Mouse (Mus musculus) liver, embryonic 14.5 days (tissue): ENCODE data around the gene Pax8. TPM values are rescaled to one million over a fixed set of nuclear protein-coding genes. Genes with fewer than 3 reads are reported as not detected.

ENCODE experiments used
- ATAC-seq: fragments of 200-750 bp; cut with Nextera tagmentation; 2 replicates; pipeline ENCODE4 v1.8.0; 2017; ENCODE audit warnings: moderate number of reproducible peaks, mild to moderate bottlenecking, moderate library complexity; ENCODE audit not compliant: insufficient read depth
- DNase-seq, 3 experiments: peaks; one replicate each; pipeline ENCODE4 v3.0.0-alpha.2; 2012 to 2013; ENCODE audit warnings: low read depth in 3 of 3, low spot score in 3 of 3
- H3K27ac ChIP-seq: fragments of 300-500 bp; sonication (generic); 2 replicates; pipeline ENCODE4 v1.5.1; 2014; ENCODE audit warnings: moderate library complexity, mild to moderate bottlenecking, control low read depth, inconsistent platforms
- H3K27me3 ChIP-seq: fragments of 300-500 bp; sonication (generic); 2 replicates; pipeline ENCODE4 v1.6.1; 2014; ENCODE audit warnings: mild to moderate bottlenecking, low read length, moderate library complexity; ENCODE audit not compliant: control insufficient read depth, insufficient read depth
- H3K36me3 ChIP-seq: fragments of 300-500 bp; sonication (generic); replicated peaks from 2 replicates; pipeline ENCODE4 v1.6.1; 2014; ENCODE audit warnings: low read depth; ENCODE audit not compliant: control insufficient read depth, insufficient read depth
- H3K4me1 ChIP-seq, 2 experiments: fragments of 200-500 bp in 1 of 2; fragments of 300-500 bp in 1 of 2; sonication (generic) in 1 of 2; replicated peaks; 2 replicates each; pipeline ENCODE4 v1.6.1; 2012 to 2014; ENCODE audit warnings: antibody characterized with exemption in 1 of 2, inconsistent platforms in 1 of 2, low read length in 1 of 2; ENCODE audit not compliant: control insufficient read depth in 2 of 2, insufficient read depth in 2 of 2
- H3K4me2 ChIP-seq: fragments of 300-500 bp; sonication (generic); 2 replicates; pipeline ENCODE4 v1.6.1; 2014; ENCODE audit warnings: low read depth, mild to moderate bottlenecking, control low read depth, moderate library complexity
- H3K4me3 ChIP-seq, 2 experiments: fragments of 200-500 bp in 1 of 2; fragments of 300-500 bp in 1 of 2; sonication (generic) in 1 of 2; 2 replicates each; pipeline ENCODE4 v1.5.1; 2012 to 2014; ENCODE audit warnings: low read depth in 2 of 2, low read length in 2 of 2, mild to moderate bottlenecking in 2 of 2, control low read depth in 1 of 2, inconsistent platforms in 1 of 2, moderate library complexity in 1 of 2; ENCODE audit not compliant: insufficient read depth in 1 of 2
- H3K9ac ChIP-seq: fragments of 300-500 bp; sonication (generic); replicated peaks from 2 replicates; pipeline ENCODE4 v1.6.1; 2014; ENCODE audit warnings: mild to moderate bottlenecking, control low read depth, moderate library complexity
- H3K9me3 ChIP-seq: fragments of 300-500 bp; sonication (generic); 2 replicates; pipeline ENCODE4 v1.6.1; 2016; ENCODE audit warnings: low read length, mixed read lengths; ENCODE audit not compliant: control insufficient read depth
- CTCF ChIP-seq: IDR thresholded peaks from 2 replicates; pipeline ENCODE4 v1.5.1; 2016; ENCODE audit warnings: antibody characterized with exemption, low read depth, control low read depth
- EP300 ChIP-seq: IDR thresholded peaks from 2 replicates; pipeline ENCODE4 v1.6.1; 2016; ENCODE audit warnings: antibody characterized with exemption, low read depth
- WGBS: fragments of 180-500 bp; shearing (Covaris S2); extraction: QIAGEN DNeasy Blood & Tissue Kit; methylation state at CpG from one replicate; pipeline ENCODE4 v1.1.7; 2014; ENCODE audit not compliant: insufficient replicate concordance; 5-methylcytosine and 5-hydroxymethylcytosine counted together
- polyA plus RNA-seq, 2 experiments: library from polyadenylated mRNA; depleted of rRNA in 1 of 2; stranded (reverse) in 1 of 2; unstranded in 1 of 2; fragments of >200 nt; fragmentation: Nextera tagmentation in 1 of 2; extraction: Ambion mirVana in 1 of 2; gene quantifications; 2 replicates each; pipeline versions ENCODE4 v1.2.1 to v1.2.3; 2012 to 2014

Pax8 gene
- polyA plus RNA-seq, 2 experiments: 0.03 TPM; not detected in 1

- no peak for ATAC-seq
- TF ChIP-seq CTCF (no peak), EP300 (no peak)
Observed at GRCm38 (mm10) chr2:24473641-24474511, 1.5 kb downstream of the Pax8 start.

DNA sequence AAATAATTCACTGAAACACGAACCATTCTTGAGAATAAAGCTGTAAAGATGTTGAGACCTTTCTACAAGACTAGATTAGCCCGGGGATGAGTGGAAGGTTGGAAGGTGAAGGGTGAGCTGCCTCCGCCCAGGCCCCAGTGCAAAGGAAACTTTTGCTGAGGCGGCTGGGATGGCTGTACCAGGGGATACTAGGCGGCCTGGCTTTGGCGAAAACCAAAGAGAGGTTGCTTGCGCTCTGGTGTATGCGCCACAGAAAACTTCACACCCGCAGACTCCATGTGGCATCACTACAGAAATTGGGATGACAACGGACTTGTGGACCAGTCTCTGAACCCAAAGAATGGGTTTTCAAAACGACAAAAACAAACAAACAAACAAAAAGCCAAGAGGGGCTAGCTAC lies 2.7 kb downstream of the Pax8 start:
- peaks cover 53% of the 10 kb centered on the region for H3K27me3 ChIP-seq
- TF ChIP-seq CTCF: no peak

More at GRCm38 (mm10) chr2:24473641-24474511, 1.5 kb downstream of the Pax8 start:
- no peak overlapping the region for H3K27ac ChIP-seq
- H3K36me3 ChIP-seq: no peaks in the 10 kb centered on the region
- no peaks in the 10 kb centered on the region for H3K9me3 ChIP-seq
- peaks cover 53% of the 10 kb centered on the region for H3K27me3 ChIP-seq
- no peak overlapping the region for H3K4me2 ChIP-seq
- 0 out of 4 replicates have a peak, but pooled peaks cover 0 to 4% of the 10 kb centered on the region in 2 experiments for H3K4me1 ChIP-seq
- no peak for DNase-seq
- H3K9ac ChIP-seq: no peak overlapping the region
- no peak overlapping the region for H3K4me3 ChIP-seq
- WGBS: 1% methylated on average over 56 of the region's 56 CpGs

DNA sequence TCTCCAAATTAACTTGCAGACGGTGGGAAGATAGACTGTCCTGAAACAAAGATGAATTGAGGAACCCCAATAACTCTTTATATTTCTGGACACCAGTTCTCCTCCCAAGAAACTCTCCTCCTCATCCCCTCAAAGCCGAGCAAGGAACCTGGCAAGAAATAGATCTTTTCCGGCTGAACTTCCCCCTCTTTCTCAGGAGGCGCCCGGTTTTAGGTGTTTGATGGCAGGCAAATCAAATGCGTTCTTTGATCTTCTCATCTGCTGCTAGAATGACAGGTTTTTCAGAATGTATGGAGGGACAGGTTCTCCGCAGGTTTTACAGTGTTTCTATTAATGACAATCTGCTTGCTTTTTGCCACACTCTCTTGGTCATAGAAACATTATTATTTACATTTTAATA lies 3.3 kb downstream of the Pax8 start:
- H3K27me3 ChIP-seq: peaks cover 53% of the 10 kb centered on the region
- 2% methylated on average over 7 of the region's 7 CpGs for WGBS

More for the DNA sequence above, 2.7 kb downstream of the Pax8 start:
- no peaks in the 10 kb centered on the region for H3K36me3 ChIP-seq
- H3K4me2 ChIP-seq: no peak overlapping the region
- 3% methylated on average over 11 of the region's 11 CpGs for WGBS
- no peaks in the 10 kb centered on the region for H3K9me3 ChIP-seq
- ATAC-seq (no peak), DNase-seq (no peak)
- no peak overlapping the region for H3K27ac ChIP-seq
- H3K4me1 ChIP-seq: 0 out of 4 replicates have a peak, but pooled peaks cover 0 to 2% of the 10 kb centered on the region in 2 experiments
- no peak overlapping the region for H3K4me3 ChIP-seq
- H3K9ac ChIP-seq: no peak overlapping the region

GRCm38 (mm10) chr2:24469102-24469501 lies 6.3 kb downstream of the Pax8 start:
- H3K4me1 ChIP-seq: 0 out of 4 replicates have a peak, but pooled peaks cover 0 to 2% of the 10 kb centered on the region in 2 experiments
- no peaks in the 10 kb centered on the region for H3K36me3 ChIP-seq
- no peak for ATAC-seq
- no peak overlapping the region for H3K4me3 ChIP-seq
- no peak for DNase-seq
- no peak overlapping the region for H3K9ac ChIP-seq
- peaks cover 27% of the 10 kb centered on the region for H3K27me3 ChIP-seq
- H3K27ac ChIP-seq: no peak overlapping the region
- no peak overlapping the region for H3K4me2 ChIP-seq
- H3K9me3 ChIP-seq: no peaks in the 10 kb centered on the region
- 33% methylated on average over 4 of the region's 4 CpGs for WGBS
- TF ChIP-seq EP300 (no peak), CTCF (no peak)

More for the DNA sequence above, 3.3 kb downstream of the Pax8 start:
- H3K9ac ChIP-seq: no peak overlapping the region
- H3K4me3 ChIP-seq: no peak overlapping the region
- no peaks in the 10 kb centered on the region for H3K9me3 ChIP-seq
- DNase-seq (no peak), ATAC-seq (no peak)
- H3K4me2 ChIP-seq: no peak overlapping the region
- H3K4me1 ChIP-seq: 0 out of 4 replicates have a peak, but pooled peaks cover 0 to 2% of the 10 kb centered on the region in 2 experiments
- TF ChIP-seq EP300 (no peak), CTCF (no peak)
- no peaks in the 10 kb centered on the region for H3K36me3 ChIP-seq
- no peak overlapping the region for H3K27ac ChIP-seq

DNA sequence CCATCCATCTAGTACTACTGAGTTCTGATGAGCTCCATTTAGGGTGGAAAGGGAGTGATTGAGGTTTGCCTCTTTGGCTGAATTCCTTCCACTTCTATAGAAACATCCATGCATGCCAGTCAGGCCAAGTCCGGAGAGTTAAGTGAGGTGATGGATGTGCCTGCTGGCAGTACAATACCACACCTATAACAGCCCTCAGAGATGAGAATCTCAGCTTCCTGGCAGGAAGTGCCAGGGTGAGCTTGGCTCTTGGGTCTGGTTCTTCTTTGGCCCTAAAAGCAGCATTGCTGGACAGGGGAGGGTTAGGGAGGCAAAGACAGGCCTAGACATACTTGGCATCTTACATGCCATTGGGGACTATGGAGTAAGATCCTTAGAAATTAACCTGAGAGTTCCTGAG lies 7.0 kb downstream of the Pax8 start:
- DNase-seq (no peak), ATAC-seq (no peak)
- Histone ChIP-seq H3K9ac (no peak overlapping the region), H3K27ac (no peak overlapping the region), H3K4me3 (no peak overlapping the region), H3K27me3 (peaks cover 21% of the 10 kb centered on the region), H3K36me3 (no peaks in the 10 kb centered on the region), H3K4me2 (no peak overlapping the region), H3K9me3 (no peaks in the 10 kb centered on the region), H3K4me1 (0 out of 4 replicates have a peak, but pooled peaks cover 0 to 2% of the 10 kb centered on the region in 2 experiments)
- TF ChIP-seq CTCF: no peak
- TF ChIP-seq EP300: no peak
- WGBS: 50% methylated on average over 1 of the region's 1 CpGs
